Mouse (Mus musculus) heart, embryonic 13.5 days (tissue): ENCODE measurements around the gene Ddx52. TPM values are rescaled to one million over a fixed set of nuclear protein-coding genes. Genes with fewer than 3 reads are reported as not detected.

Source experiments
- ATAC-seq: fragments of 200-750 bp; cut with Nextera tagmentation; 2 replicates; pipeline ENCODE4 v1.8.0; 2017; ENCODE audit warnings: moderate TSS enrichment; ENCODE audit not compliant: insufficient number of reproducible peaks, low FRiP score, low TSS enrichment; ENCODE audit errors: extremely low read depth
- H3K27ac ChIP-seq: fragments of 300-500 bp; sonication (generic); replicated peaks from 2 replicates; pipeline ENCODE4 v1.5.1; 2015; ENCODE audit warnings: moderate library complexity, mild to moderate bottlenecking, inconsistent platforms
- H3K27me3 ChIP-seq: fragments of 300-500 bp; sonication (generic); replicated peaks from 2 replicates; pipeline ENCODE4 v1.6.1; 2015; ENCODE audit warnings: mild to moderate bottlenecking, inconsistent platforms
- H3K36me3 ChIP-seq: fragments of 300-500 bp; sonication (generic); 2 replicates; pipeline ENCODE4 v1.6.1; 2015; ENCODE audit warnings: mild to moderate bottlenecking, inconsistent platforms
- H3K4me1 ChIP-seq: fragments of 300-500 bp; sonication (generic); 2 replicates; pipeline ENCODE4 v1.6.1; 2015; ENCODE audit warnings: inconsistent platforms
- H3K4me2 ChIP-seq: fragments of 300-500 bp; sonication (generic); 2 replicates; pipeline ENCODE4 v1.6.1; 2015; ENCODE audit warnings: inconsistent platforms, mild to moderate bottlenecking, moderate library complexity
- H3K4me3 ChIP-seq: fragments of 300-500 bp; sonication (generic); 2 replicates; pipeline ENCODE4 v1.5.1; 2015; ENCODE audit warnings: moderate library complexity, mild to moderate bottlenecking, inconsistent platforms
- H3K9ac ChIP-seq: fragments of 300-500 bp; sonication (generic); 2 replicates; pipeline ENCODE4 v1.6.1; 2015; ENCODE audit warnings: inconsistent platforms, mild to moderate bottlenecking, moderate library complexity
- H3K9me3 ChIP-seq: fragments of 300-500 bp; sonication (generic); 2 replicates; pipeline ENCODE4 v1.6.1; 2016; ENCODE audit warnings: inconsistent platforms
- WGBS: fragments of 180-500 bp; shearing (Covaris S2); methylation state at CpG from one replicate; pipeline ENCODE4 v1.1.7; 2015; ENCODE audit warnings: mixed read lengths; 5-methylcytosine and 5-hydroxymethylcytosine counted together
- polyA plus RNA-seq: library from polyadenylated mRNA; unstranded; fragments of >200 nt; fragmentation: Nextera tagmentation; extraction: Ambion mirVana; gene quantifications from 2 replicates; pipeline ENCODE4 v1.2.1, GENCODE M21; 2015

The Ddx52 gene
- polyA plus RNA-seq, 1 experiment from 2014 or later = 20.6 TPM

DNA sequence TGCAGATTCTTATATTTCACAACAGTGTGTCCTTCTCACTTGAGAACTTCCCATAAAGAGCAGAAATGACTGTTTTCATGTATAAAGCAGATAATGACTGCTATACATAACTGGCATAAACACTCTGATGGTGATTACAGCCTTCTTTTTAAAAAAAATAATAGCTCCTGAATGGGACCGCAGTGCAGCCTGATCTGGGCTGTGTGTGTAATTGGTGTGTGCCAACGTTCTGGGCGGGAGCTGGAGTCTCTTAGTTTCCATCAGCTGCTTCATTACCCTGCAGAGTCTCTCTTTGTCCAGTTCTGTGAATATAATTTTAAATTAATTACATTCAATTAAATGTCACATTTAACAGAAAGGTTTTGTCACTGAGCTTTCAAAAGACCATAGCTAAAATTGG, 57.1 kb downstream of the Ddx52 start:
- Histone ChIP-seq H3K9ac (no peak overlapping the region), H3K4me3 (no peak overlapping the region), H3K4me2 (no peak overlapping the region), H3K4me1 (no peaks in the 10 kb centered on the region), H3K9me3 (no peaks in the 10 kb centered on the region), H3K27ac (no peak overlapping the region), H3K36me3 (peaks cover 97% of the 10 kb centered on the region), H3K27me3 (no peaks in the 10 kb centered on the region)
- no peak for ATAC-seq
- WGBS = 87% methylated on average over 3 of the region's 3 CpGs

DNA sequence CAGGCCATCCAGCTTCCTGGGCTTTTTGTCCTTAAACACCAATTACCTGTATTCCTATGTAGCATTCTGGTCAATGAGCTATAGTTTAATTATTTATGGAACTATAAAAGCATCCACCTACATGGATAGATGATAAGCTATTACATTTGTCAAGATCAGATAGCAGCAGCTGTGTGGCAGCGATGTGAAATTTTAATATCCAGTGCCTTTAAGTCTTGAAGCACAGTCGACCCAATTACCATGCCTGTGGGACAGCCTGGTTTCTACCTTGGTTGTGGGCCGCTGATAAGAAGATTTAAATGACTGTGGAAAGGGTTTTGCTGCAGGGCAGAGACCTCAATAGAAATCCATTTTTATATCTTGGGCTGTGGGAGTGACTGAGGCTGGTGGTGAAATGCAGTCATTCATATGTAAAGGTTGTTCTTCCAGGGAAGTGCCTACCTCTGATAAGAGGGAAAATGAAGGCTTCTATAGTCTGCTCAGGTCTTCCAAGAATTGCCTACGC, 57.6 kb downstream of the Ddx52 start:
- 86% methylated on average over 4 of the region's 4 CpGs for WGBS
- no peaks in the 10 kb centered on the region for H3K4me1 ChIP-seq
- no peak for ATAC-seq
- no peak overlapping the region for H3K9ac ChIP-seq
- no peaks in the 10 kb centered on the region for H3K27me3 ChIP-seq
- H3K4me3 ChIP-seq = no peak overlapping the region
- no peak overlapping the region for H3K27ac ChIP-seq
- H3K36me3 ChIP-seq = peaks cover 97% of the 10 kb centered on the region
- no peaks in the 10 kb centered on the region for H3K9me3 ChIP-seq
- H3K4me2 ChIP-seq = no peak overlapping the region

DNA sequence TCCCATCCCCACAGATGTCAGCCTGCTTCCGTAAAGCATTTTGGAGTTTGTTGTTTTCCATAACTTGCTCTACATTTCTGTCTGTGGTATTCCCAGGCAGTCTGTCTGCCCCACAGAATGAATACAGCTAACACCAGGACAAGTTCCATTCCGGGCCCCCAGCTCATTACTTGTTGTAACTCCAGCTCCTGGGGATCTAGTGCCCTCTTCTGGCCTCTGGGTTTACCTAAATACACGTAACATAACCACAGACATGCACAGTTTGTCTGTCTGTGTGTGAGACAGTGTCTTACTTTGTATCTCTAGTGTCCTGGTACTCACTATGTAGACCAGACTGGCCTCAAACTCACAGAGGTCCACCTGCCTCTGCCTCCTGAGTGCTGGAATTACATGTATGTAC, 59.4 kb downstream of the Ddx52 start:
- Histone ChIP-seq H3K36me3 (peaks cover 96% of the 10 kb centered on the region), H3K27ac (no peak overlapping the region)
- 86% methylated on average over 3 of the region's 3 CpGs for WGBS

DNA sequence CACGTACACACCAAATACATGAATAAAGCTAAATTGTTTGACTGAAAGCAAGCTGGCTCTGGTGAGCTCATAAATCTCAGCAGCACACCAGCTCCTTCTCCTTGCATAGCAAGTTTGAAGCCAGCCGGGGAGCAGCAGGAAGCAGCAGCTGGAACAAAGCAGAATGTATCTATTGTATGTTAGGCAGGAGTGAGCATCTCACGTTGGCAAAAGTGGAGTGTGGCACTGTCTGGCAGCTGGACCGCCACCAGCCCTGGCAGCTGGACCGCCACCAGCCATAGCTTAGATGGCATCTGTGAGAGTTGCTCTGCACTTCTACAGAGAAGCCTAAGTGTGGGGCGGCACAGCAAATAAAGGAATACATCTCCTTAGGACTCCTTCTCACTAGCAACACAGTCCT, 62.1 kb downstream of the Ddx52 start:
- Histone ChIP-seq H3K4me1 (no peaks in the 10 kb centered on the region), H3K4me3 (no peak overlapping the region), H3K27ac (no peak overlapping the region), H3K27me3 (no peaks in the 10 kb centered on the region), H3K36me3 (peaks cover 95% of the 10 kb centered on the region), H3K9ac (no peak overlapping the region), H3K9me3 (no peaks in the 10 kb centered on the region), H3K4me2 (no peak overlapping the region)
- no peak for ATAC-seq
- WGBS = 87% methylated on average over 6 of the region's 6 CpGs

More for the DNA sequence above, 59.4 kb downstream of the Ddx52 start:
- ATAC-seq = no peak
- H3K27me3 ChIP-seq = no peaks in the 10 kb centered on the region
- no peak overlapping the region for H3K4me2 ChIP-seq
- no peaks in the 10 kb centered on the region for H3K9me3 ChIP-seq
- no peak overlapping the region for H3K9ac ChIP-seq
- no peaks in the 10 kb centered on the region for H3K4me1 ChIP-seq
- no peak overlapping the region for H3K4me3 ChIP-seq

DNA sequence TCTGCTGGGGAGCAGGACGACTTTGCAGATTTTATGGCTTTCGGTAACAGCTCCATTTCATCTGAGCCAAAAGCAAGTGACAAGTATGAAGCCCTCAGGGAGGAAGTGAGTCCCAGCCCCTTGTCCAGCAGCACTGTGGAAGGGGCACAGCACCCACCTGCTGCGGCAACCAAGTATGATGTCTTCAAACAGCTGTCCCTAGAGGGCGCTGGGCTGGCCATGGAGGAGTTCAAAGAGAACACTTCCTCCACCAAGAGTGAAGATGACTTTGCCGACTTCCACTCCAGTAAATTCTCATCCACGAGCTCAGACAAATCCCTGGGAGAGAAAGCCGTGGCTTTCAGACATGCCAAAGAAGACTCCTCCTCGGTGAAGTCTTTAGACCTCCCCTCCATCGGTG, 67.1 kb downstream of the Ddx52 start:
- H3K4me1 ChIP-seq = no peaks in the 10 kb centered on the region
- ATAC-seq = no peak
- H3K4me3 ChIP-seq = no peak overlapping the region
- peaks cover 66% of the 10 kb centered on the region for H3K36me3 ChIP-seq
- no peak overlapping the region for H3K27ac ChIP-seq
- no peak overlapping the region for H3K9ac ChIP-seq
- no peaks in the 10 kb centered on the region; the same call in 1 of the 2 replicates for H3K27me3 ChIP-seq
- 82% methylated on average over 9 of the region's 9 CpGs for whole genome bisulfite sequencing
- no peaks in the 10 kb centered on the region for H3K9me3 ChIP-seq
- no peak overlapping the region for H3K4me2 ChIP-seq

DNA sequence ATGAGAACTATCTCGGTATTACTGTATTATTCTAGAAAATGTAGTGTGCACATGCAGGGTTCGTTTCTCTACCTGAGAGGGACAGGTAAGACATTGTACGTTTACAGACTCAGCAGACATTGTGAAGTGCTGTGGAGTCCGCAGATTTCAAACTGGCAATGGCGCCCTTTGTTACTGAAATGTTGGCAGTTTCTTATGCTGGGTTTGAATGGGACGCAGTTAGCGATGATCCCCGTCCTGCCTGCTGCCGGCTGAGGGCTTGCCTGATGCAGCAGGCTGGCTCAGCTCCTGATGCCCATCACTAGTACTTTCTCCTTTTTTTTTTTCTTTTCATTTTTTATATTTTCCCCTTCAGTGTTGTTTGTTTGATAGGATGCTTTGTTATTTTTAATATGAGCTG, 68.5 kb downstream of the Ddx52 start:
- Histone ChIP-seq H3K4me2 (no peak overlapping the region), H3K9me3 (no peaks in the 10 kb centered on the region), H3K4me3 (no peak overlapping the region), H3K27me3 (no peaks in the 10 kb centered on the region; the same call in 1 of the 2 replicates), H3K4me1 (no peaks in the 10 kb centered on the region), H3K27ac (no peak overlapping the region), H3K36me3 (peaks cover 53% of the 10 kb centered on the region), H3K9ac (no peak overlapping the region)
- no peak for ATAC-seq
- 83% methylated on average over 9 of the region's 9 CpGs for WGBS

DNA sequence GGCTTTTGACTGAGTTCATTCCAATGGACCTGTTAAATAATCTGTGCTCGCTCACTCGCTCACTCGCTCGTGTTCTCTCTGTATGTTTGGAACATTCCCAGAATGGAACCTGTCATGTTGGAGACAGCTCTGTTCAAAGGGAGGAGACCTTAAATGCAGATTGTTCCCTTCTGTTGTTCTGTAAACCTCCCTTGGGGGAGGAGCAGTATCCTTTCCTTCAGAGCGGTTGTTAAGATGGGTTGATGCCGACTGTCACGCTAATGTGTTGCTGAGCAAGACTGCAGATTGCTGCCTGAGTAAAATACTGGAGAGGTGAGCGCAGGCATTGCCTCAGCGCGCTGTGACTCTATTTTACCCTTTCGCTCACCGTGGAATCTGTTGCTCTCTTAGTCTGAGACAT, 69.2 kb downstream of the Ddx52 start:
- 43% methylated on average over 12 of the region's 12 CpGs for WGBS
- Histone ChIP-seq H3K27me3 (no peaks in the 10 kb centered on the region; the same call in 1 of the 2 replicates), H3K9ac (no peak overlapping the region), H3K4me2 (no peak overlapping the region), H3K4me3 (no peak overlapping the region), H3K9me3 (no peaks in the 10 kb centered on the region), H3K4me1 (no peaks in the 10 kb centered on the region), H3K27ac (no peak overlapping the region), H3K36me3 (peaks cover 47% of the 10 kb centered on the region)
- ATAC-seq = no peak

DNA sequence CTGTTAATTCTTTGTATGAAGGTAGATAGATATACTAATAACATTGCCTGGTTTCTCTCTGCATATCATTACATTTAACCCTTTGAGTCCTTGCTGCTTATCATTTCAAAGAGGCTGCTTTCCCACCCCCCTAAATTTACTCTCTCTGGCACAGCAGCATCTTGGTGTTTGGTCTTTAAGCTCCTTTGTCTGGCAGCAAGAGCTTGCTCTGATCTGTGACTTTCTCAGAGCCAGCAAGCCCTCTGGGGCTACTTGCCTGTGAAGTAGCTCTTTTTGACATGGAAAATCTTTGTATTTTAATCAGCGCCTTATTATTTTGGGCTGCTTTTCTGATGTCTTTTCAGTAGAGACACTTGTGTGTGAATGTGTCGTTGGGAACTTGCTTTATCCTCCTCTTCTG, 69.7 kb downstream of the Ddx52 start:
- H3K9ac ChIP-seq = no peak overlapping the region
- no peaks in the 10 kb centered on the region; the same call in 1 of the 2 replicates for H3K27me3 ChIP-seq
- no peak overlapping the region for H3K4me2 ChIP-seq
- no peaks in the 10 kb centered on the region for H3K9me3 ChIP-seq
- H3K4me1 ChIP-seq = no peaks in the 10 kb centered on the region
- H3K36me3 ChIP-seq = peaks cover 43% of the 10 kb centered on the region
- H3K4me3 ChIP-seq = no peak overlapping the region
- WGBS = 71% methylated on average over 2 of the region's 2 CpGs
- ATAC-seq = no peak
- H3K27ac ChIP-seq = no peak overlapping the region

Other genes starting within 250 kb of the Ddx52 start
- gene Wfdc17, start 238.1 kb upstream of the Ddx52 start, polyA plus RNA-seq = 1.1 and 2.0 TPM in 2 replicates
- 3.1 and 3.4 TPM in 2 replicates for gene Wfdc18, start 233.0 kb upstream of the Ddx52 start, polyA plus RNA-seq
- not detected in 2 replicates for gene Wfdc21, start 195.1 kb upstream of the Ddx52 start, polyA plus RNA-seq
- 12.9 and 15.2 TPM in 2 replicates for gene Heatr6, start 188.4 kb upstream of the Ddx52 start, polyA plus RNA-seq
- gene Hnf1b, start 92.0 kb upstream of the Ddx52 start, polyA plus RNA-seq = 0.31 and 1.1 TPM in 2 replicates
- gene Synrg, start 22.4 kb downstream of the Ddx52 start, polyA plus RNA-seq = 7.5 and 9.2 TPM in 2 replicates
- 5.1 and 6.6 TPM in 2 replicates for gene Dusp14, start 127.2 kb downstream of the Ddx52 start, polyA plus RNA-seq
- gene Tada2a, start 187.5 kb downstream of the Ddx52 start, polyA plus RNA-seq = 19.9 and 20.4 TPM in 2 replicates
- 6.6 and 6.7 TPM in 2 replicates for gene Acaca, start 187.6 kb downstream of the Ddx52 start, polyA plus RNA-seq
- gene Gm11437, start 225.4 kb downstream of the Ddx52 start, polyA plus RNA-seq = not detected in 2 replicates